ENCODE assay signal across 7 mouse cellular contexts in the genomic region with DNA sequence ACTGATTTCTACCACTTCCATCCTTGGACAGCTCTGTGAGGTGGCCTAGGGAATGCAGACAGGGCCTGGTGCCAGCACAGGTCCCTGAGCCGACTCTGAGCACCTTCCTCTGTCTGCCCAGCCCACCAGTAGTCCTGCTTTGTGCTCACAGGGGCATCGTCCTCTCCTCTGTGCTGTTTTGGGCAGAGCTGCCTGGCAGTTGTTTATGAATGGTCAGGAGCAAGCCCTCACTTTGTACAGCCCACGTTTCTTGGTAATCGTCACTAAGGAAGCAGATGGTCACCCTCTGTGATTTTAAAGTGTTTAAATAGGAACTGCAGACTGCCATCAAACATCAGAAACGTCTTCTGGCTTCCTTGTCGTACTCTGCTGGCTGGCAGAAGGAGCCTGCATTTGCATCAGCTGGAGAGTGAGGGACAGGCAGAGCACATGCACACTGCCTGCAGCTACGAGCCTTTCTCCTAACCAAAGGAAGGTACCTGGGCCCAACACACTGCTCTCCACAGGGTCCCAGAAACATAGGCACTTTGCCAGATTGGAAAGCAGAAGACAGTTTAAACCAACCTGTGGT.
DNase-seq lines count a peak whose midpoint lies in the region; ATAC-seq and TF ChIP-seq lines count a peak whose summit lies in the region.

No protein-coding gene starts in this region.

- H3K4me3 ChIP-seq in embryonic facial prominence, embryonic 15.5 days (replicated peaks): no peak overlapping the region
- no peak overlapping the region for H3K4me3 ChIP-seq in intestine, postnatal 0 days (ENCODE audit: low read depth, low read length)
- H3K4me3 ChIP-seq in neural tube, embryonic 15.5 days (replicated peaks): no peak overlapping the region

- H3K9ac ChIP-seq in embryonic facial prominence, embryonic 15.5 days: no peak overlapping the region
- no peak overlapping the region for H3K9ac ChIP-seq in intestine, postnatal 0 days (ENCODE audit: low read depth, low read length)
- H3K9ac ChIP-seq in neural tube, embryonic 15.5 days (replicated peaks): peak overlapping the region; percentile 41

- H3K27ac ChIP-seq in embryonic facial prominence, embryonic 15.5 days (replicated peaks): peak overlapping the region; percentile 88
- 0 out of 2 replicates have a peak overlapping the region, but pooled peaks have one; percentile 15 for H3K27ac ChIP-seq in intestine, postnatal 0 days (ENCODE audit: low read depth, low read length)
- peak overlapping the region; percentile 96 for H3K27ac ChIP-seq in neural tube, embryonic 15.5 days (replicated peaks)

- H3K27me3 ChIP-seq in embryonic facial prominence, embryonic 15.5 days: no peaks in the 10 kb centered on the region
- H3K27me3 ChIP-seq in intestine, postnatal 0 days (replicated peaks; ENCODE audit: control insufficient read depth, insufficient read depth, low read length): no peaks in the 10 kb centered on the region
- H3K27me3 ChIP-seq in neural tube, embryonic 15.5 days (replicated peaks): no peaks in the 10 kb centered on the region

- peaks cover 10% of the 10 kb centered on the region; the same call in 1 of the 2 replicates for H3K36me3 ChIP-seq in embryonic facial prominence, embryonic 15.5 days
- 0 out of 2 replicates have a peak, but pooled peaks cover 3% of the 10 kb centered on the region for H3K36me3 ChIP-seq in intestine, postnatal 0 days (ENCODE audit: control insufficient read depth, insufficient read depth)
- H3K36me3 ChIP-seq in neural tube, embryonic 15.5 days: peaks cover 17% of the 10 kb centered on the region

- 31% methylated on average over 7 of the region's 7 CpGs for WGBS in embryonic facial prominence, embryonic 15.5 days
- WGBS in intestine, postnatal 0 days: 42% methylated on average over 7 of the region's 7 CpGs
- 3% methylated on average over 7 of the region's 7 CpGs for WGBS in neural tube, embryonic 15.5 days

- no peak overlapping the region for H3K4me2 ChIP-seq in embryonic facial prominence, embryonic 15.5 days (replicated peaks)
- H3K4me2 ChIP-seq in intestine, postnatal 0 days (replicated peaks; ENCODE audit: low read depth): no peak overlapping the region
- no peak overlapping the region; the same call in 1 of the 2 replicates for H3K4me2 ChIP-seq in neural tube, embryonic 15.5 days

- no peaks in the 10 kb centered on the region for H3K9me3 ChIP-seq in embryonic facial prominence, embryonic 15.5 days (replicated peaks)
- no peaks in the 10 kb centered on the region for H3K9me3 ChIP-seq in intestine, postnatal 0 days (ENCODE audit: control insufficient read depth)
- H3K9me3 ChIP-seq in neural tube, embryonic 15.5 days (replicated peaks): no peaks in the 10 kb centered on the region

- ATAC-seq in embryonic facial prominence, embryonic 15.5 days (ENCODE audit: insufficient number of reproducible peaks, low FRiP score, low TSS enrichment, low read depth): no peak
- no peak for ATAC-seq in intestine, postnatal 0 days
- peak; percentile 30 for ATAC-seq in neural tube, embryonic 15.5 days (ENCODE audit: low FRiP score)

- H3K4me1 ChIP-seq in embryonic facial prominence, embryonic 15.5 days: peaks cover 70% of the 10 kb centered on the region
- H3K4me1 ChIP-seq in intestine, postnatal 0 days (replicated peaks; ENCODE audit: control insufficient read depth, insufficient read depth, low read length): 0 out of 2 replicates have a peak, but pooled peaks cover 3% of the 10 kb centered on the region
- H3K4me1 ChIP-seq in neural tube, embryonic 15.5 days: peaks cover 69% of the 10 kb centered on the region

- no peak for TF ChIP-seq CTCF in intestine, postnatal 0 days (IDR thresholded peaks at IDR 0.05; ENCODE audit: low read depth)

- DNase-seq in left cerebral cortex, adult 18-20 months (ENCODE audit: low spot score in 2 of 2): peak; percentile 37 to 51
- no peak for DNase-seq in left cerebral cortex, adult 11 months (ENCODE audit: low spot score)
- DNase-seq in spleen, postnatal 4 days (ENCODE audit: low spot score in 2 of 2): no peak
- no peak for DNase-seq in lung, postnatal 36 days

Comparison
In these comparisons a context has a peak if more than half of its experiments do, and no peak if none do; other contexts are left out.
1. DNase-seq: peak in left cerebral cortex, adult 18-20 months (2 of 2); none in left cerebral cortex, adult 11 months (single experiment), spleen, postnatal 4 days (0 of 2) and lung, postnatal 36 days (single experiment).
2. H3K27ac ChIP-seq: peak in every context shown above with its lines; median percentile 96 in neural tube, embryonic 15.5 days; 88 in embryonic facial prominence, embryonic 15.5 days; 15 in intestine, postnatal 0 days.